Mouse (Mus musculus) thymus, adult 2 months (tissue): ENCODE results near the gene Dcun1d1. TPM values are rescaled to one million over a fixed set of nuclear protein-coding genes. Genes with fewer than 3 reads are reported as not detected.

Experiments
- DNase-seq: peaks from one replicate; pipeline ENCODE4 v3.0.0; 2021
- H3K27ac ChIP-seq: fragments of 200-500 bp; 2 replicates; pipeline ENCODE4 v1.5.1; 2012; ENCODE audit warnings: low read length, control low read depth; ENCODE audit not compliant: control insufficient read depth, insufficient read depth
- H3K27me3 ChIP-seq: fragments of 200-500 bp; 2 replicates; pipeline ENCODE4 v1.6.1; 2012; ENCODE audit warnings: mild to moderate bottlenecking, low read length, moderate library complexity, mixed read lengths; ENCODE audit not compliant: control insufficient read depth, insufficient read depth
- H3K36me3 ChIP-seq: fragments of 200-500 bp; 2 replicates; pipeline ENCODE4 v1.6.1; 2012; ENCODE audit warnings: mild to moderate bottlenecking, low read length, moderate library complexity; ENCODE audit not compliant: control insufficient read depth, insufficient read depth
- H3K4me1 ChIP-seq: fragments of 200-500 bp; replicated peaks from 2 replicates; pipeline ENCODE4 v1.6.1; 2012; ENCODE audit warnings: low read length; ENCODE audit not compliant: control insufficient read depth, insufficient read depth
- H3K4me3 ChIP-seq: fragments of 200-500 bp; 2 replicates; pipeline ENCODE4 v1.5.1; 2012; ENCODE audit warnings: mild to moderate bottlenecking, low read length, control low read depth, moderate library complexity; ENCODE audit not compliant: control insufficient read depth, insufficient read depth
- CTCF ChIP-seq: fragments of 200-500 bp; IDR thresholded peaks from 2 replicates; pipeline ENCODE4 v1.5.1; 2012; ENCODE audit warnings: mild to moderate bottlenecking, control low read depth, low read length, moderate library complexity, borderline replicate concordance; ENCODE audit not compliant: control insufficient read depth, poor library complexity, insufficient read depth; ENCODE audit errors: extremely low read depth
- POLR2A ChIP-seq: fragments of 200-500 bp; IDR thresholded peaks from 2 replicates; pipeline ENCODE4 v1.6.1; 2012; ENCODE audit warnings: mild to moderate bottlenecking, low read length, control low read depth, moderate library complexity; ENCODE audit not compliant: control insufficient read depth, poor library complexity, insufficient read depth; ENCODE audit errors: extremely low read depth
- WGBS: fragments of 180-500 bp; shearing (Covaris S2); methylation state at CpG from one replicate; pipeline ENCODE4 v1.1.7; 2018; 5-methylcytosine and 5-hydroxymethylcytosine counted together
- polyA plus RNA-seq: library from polyadenylated mRNA; depleted of rRNA; stranded (reverse); fragments of >200 nt; gene quantifications from 2 replicates; pipeline ENCODE4 v1.2.3, GENCODE M21; 2012; rRNA removed

Dcun1d1 gene
- polyA plus RNA-seq: 5.0 and 6.2 TPM in 2 replicates

DNA sequence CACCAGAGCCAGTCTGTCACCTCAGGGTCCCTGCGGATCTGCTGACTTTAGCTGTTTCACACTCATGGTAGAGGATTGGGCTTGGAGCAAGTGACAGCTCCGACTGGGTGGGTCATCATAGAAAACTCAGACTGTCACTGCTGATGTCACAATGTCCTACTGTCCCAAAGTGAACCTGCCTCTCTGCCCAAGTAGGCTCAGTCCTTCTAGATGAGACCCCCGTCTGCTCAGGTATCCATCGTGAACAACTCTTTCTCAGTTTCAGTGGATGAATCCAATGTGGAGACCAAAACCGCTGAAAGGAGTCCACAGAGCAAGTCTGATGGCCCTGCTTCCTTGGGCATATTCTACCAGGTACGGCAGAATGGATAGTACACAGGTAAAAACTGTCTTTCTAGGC, at the start of gene Dcun1d1:
TSS of gene Dcun1d1 (minus strand) at position 101 of the 400 bp plus-strand sequence.
- 98% methylated on average over 6 of the region's 6 CpGs for WGBS
- no peak within 1 kb of the TSS for H3K4me3 ChIP-seq

GRCm38 (mm10) chr3:35986266-35986665, 49.0 kb upstream of the Dcun1d1 start:
- TF ChIP-seq CTCF (no peak), POLR2A (no peak)
- no peak for DNase-seq
- Histone ChIP-seq H3K27me3 (no peaks in the 10 kb centered on the region), H3K27ac (no peak overlapping the region), H3K4me1 (no peaks in the 10 kb centered on the region), H3K36me3 (0 out of 2 replicates have a peak, but pooled peaks cover 11% of the 10 kb centered on the region), H3K4me3 (no peak overlapping the region)
- 96% methylated on average over 6 of the region's 6 CpGs for WGBS

More for the DNA sequence above, at the start of gene Dcun1d1:
- no peaks in the 10 kb centered on the region for H3K27me3 ChIP-seq
- 0 out of 2 replicates have a peak, but pooled peaks cover 4% of the 10 kb centered on the region for H3K4me1 ChIP-seq
- no peaks in the 10 kb centered on the region for H3K36me3 ChIP-seq
- no peak within 1 kb of the TSS for H3K27ac ChIP-seq
- TF ChIP-seq CTCF (no peak), POLR2A (no peak)
- no peak for DNase-seq

DNA sequence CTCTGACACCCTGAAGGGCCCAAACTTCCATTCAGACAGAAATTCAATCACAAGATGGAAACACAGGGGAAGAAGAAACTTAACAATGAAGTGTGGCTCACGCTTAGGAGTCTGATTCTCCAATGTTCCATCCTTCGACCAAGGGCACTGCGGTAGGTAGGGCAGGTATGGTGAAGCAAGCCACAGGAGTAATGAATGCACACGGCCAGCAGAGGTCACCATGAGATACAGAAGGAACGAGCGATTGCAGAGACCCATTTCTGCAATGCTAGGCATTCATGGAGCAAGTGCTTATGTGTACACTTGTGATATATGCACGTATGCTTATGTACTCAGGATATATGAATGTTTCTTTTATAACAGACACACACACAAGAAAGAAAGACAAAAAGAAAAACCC, 36.3 kb upstream of the Dcun1d1 start:
- Histone ChIP-seq H3K4me3 (no peak overlapping the region), H3K27ac (no peak overlapping the region), H3K36me3 (peaks cover 10% of the 10 kb centered on the region; the same call in 1 of the 2 replicates), H3K4me1 (no peaks in the 10 kb centered on the region), H3K27me3 (no peaks in the 10 kb centered on the region)
- 69% methylated on average over 7 of the region's 7 CpGs for WGBS
- peak; percentile 57 for DNase-seq
- TF ChIP-seq POLR2A: no peak

DNA sequence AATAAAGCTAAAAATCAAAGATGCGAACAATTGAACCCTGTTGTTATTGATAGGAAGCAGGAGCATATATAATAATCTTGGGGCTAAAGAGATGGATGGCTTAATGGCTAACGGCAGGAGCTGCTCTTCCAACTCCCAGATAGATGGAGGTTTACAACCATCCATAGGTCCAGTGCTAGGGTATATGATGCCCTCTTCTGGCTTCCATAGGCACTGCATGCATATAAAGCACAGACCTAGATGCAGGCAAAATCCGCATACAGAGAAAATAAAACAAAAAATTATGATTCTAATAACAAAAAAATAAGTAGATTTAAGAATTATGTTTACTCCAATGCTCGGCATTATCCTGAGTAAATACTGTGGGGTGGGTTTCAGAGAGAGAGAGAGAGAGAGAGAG, 35.7 kb upstream of the Dcun1d1 start:
- Histone ChIP-seq H3K27me3 (no peaks in the 10 kb centered on the region), H3K27ac (no peak overlapping the region), H3K36me3 (peaks cover 8% of the 10 kb centered on the region; the same call in 1 of the 2 replicates), H3K4me1 (no peaks in the 10 kb centered on the region), H3K4me3 (no peak overlapping the region)
- DNase-seq: peak; percentile 38
- WGBS: 81% methylated on average over 4 of the region's 4 CpGs
- TF ChIP-seq POLR2A (no peak), CTCF (no peak)

- TF ChIP-seq POLR2A (no peak), CTCF (no peak)
- WGBS: 98% methylated on average over 12 of the region's 12 CpGs
- DNase-seq: no peak
- H3K4me1 ChIP-seq: no peaks in the 10 kb centered on the region
- no peak overlapping the region for H3K27ac ChIP-seq
- H3K27me3 ChIP-seq: no peaks in the 10 kb centered on the region
- no peak overlapping the region for H3K4me3 ChIP-seq
- peaks cover 3% of the 10 kb centered on the region; the same call in 1 of the 2 replicates for H3K36me3 ChIP-seq
Observed at GRCm38 (mm10) chr3:35971149-35971548, 33.9 kb upstream of the Dcun1d1 start.

DNA sequence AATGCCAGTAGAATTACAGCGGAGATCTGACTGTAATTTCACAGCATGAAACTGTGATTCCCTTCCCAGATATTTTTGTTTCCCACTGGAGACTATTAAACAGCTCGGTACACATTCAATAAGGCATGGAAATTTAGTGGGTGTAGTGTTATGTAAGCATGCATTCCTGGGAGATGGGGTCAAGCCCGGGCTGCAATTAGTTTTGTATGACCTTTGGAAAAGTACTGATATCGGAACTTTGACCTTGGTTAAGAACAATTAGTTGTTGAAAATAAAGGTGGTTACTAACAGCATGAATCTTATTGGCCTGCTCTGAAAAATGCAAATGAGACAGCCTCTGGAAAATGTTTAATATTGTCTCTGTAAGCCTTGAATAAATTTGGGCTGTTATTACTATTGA, 33.2 kb upstream of the Dcun1d1 start:
- Histone ChIP-seq H3K27ac (no peak overlapping the region), H3K27me3 (no peaks in the 10 kb centered on the region), H3K4me1 (no peaks in the 10 kb centered on the region), H3K4me3 (no peak overlapping the region), H3K36me3 (peaks cover 3% of the 10 kb centered on the region; the same call in 1 of the 2 replicates)
- no peak for DNase-seq
- 96% methylated on average over 4 of the region's 4 CpGs for whole genome bisulfite sequencing
- TF ChIP-seq POLR2A (no peak), CTCF (no peak)

DNA sequence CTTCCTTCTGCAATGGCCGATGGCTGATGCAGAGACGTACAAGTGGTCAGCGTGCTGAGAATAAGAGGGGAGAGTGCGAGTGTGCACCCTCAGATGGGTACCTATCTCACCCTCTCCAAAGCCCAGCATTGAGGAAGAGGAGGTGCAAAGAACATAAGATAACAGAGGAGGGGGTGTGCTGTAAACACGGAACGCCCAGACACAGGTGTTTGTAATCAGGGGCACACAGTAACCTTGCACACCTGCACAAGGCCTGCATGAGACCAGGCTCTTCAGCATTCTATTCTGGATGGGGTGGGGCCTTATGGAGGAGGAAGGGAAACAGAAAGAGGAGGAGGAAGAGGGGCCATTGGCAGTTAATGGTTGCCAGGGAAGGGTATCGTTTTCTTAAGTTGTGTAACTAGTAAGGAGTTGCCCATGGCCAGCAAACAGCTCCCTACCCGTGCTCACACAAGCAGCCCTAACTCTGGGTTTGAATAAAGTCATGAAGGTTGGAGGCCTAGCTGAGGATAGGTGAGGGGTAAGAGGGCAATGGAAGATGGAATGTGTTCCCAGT, 30.2 kb upstream of the Dcun1d1 start:
- no peak for TF ChIP-seq CTCF
- TF ChIP-seq POLR2A: no peak
- Histone ChIP-seq H3K27ac (no peak overlapping the region), H3K36me3 (peaks cover 3% of the 10 kb centered on the region; the same call in 1 of the 2 replicates), H3K4me1 (no peaks in the 10 kb centered on the region), H3K4me3 (no peak overlapping the region), H3K27me3 (no peaks in the 10 kb centered on the region)
- no peak for DNase-seq
- WGBS: 80% methylated on average over 8 of the region's 8 CpGs
